Mouse (Mus musculus) neural tube, embryonic 10.5 days (tissue): Measurements from ENCODE around the gene Hdgfl2.

ENCODE experiments used
- DNase-seq: peaks from one replicate; pipeline ENCODE4 v3.0.0-alpha.2; 2017; ENCODE audit warnings: low spot score; ENCODE audit errors: extremely low spot score

Hdgfl2 gene

GRCm38 (mm10) chr17:56125276-56125630 lies 45.8 kb downstream of the Hdgfl2 start:
- DNase-seq = no peak

DNA sequence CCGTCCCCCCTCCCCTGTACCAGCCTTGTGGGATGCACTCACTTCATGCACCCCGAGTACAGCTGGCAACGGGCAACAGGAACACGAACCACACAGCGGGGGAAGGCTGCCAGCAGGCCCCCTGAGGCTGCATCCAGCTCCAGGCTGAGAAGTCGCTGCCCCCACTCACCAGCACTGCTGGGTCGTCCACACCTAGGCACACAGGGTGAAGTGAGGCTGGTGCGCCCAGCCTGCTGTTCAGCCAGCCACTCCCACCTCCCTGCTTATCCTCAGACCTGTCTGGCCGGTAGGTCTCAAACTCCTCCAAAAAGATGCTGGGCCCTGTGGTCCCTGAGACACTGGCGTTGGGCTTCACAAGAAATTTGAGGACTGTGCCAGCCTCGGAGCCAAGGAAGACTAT lies 46.7 kb downstream of the Hdgfl2 start:
- no peak for DNase-seq

- DNase-seq = no peak
These were observed 48.8 kb downstream of the Hdgfl2 start for GRCm38 (mm10) chr17:56128246-56128645.

- no peak for DNase-seq
These were observed 51.7 kb downstream of the Hdgfl2 start for GRCm38 (mm10) chr17:56131136-56131535.

DNA sequence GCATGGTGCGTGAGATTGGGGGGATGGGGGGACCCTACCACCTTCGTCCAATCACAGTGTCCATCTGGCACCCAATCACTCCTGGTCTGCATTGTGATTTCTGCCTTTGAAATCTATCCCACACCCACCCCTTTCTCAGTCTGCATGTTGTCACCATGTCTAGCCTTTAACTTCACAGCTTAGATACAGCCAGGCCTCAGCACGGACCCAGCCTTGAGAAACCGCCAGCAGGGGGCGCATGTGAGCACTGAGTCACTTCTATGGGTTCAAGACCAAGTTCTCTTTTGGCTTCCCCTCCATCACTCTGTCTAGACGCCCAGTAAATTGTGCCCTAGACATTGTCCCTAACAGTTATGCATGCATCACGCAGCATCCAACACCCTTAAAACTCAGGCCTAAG lies 52.4 kb downstream of the Hdgfl2 start:
- DNase-seq = peak; percentile 65

DNA sequence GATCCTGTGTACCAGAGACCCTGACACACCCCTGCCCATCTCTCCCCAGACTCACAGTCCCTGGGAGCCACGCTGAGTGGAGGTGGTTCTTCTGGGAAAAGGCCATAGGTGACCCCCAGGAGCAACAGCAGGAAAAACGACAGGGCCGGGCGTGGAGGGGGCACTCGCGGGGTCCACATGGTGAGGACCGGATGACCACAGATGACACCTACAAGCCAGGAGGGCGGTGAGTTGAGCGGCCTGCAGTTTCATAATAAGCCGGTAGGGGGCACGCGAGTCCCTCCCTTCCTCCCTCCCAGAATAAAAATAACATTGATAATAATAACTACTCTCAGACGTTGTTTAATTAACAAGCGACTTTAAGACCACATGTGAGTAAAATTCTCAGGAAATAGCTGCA lies 53.2 kb downstream of the Hdgfl2 start:
- DNase-seq = peak; percentile 64

DNA sequence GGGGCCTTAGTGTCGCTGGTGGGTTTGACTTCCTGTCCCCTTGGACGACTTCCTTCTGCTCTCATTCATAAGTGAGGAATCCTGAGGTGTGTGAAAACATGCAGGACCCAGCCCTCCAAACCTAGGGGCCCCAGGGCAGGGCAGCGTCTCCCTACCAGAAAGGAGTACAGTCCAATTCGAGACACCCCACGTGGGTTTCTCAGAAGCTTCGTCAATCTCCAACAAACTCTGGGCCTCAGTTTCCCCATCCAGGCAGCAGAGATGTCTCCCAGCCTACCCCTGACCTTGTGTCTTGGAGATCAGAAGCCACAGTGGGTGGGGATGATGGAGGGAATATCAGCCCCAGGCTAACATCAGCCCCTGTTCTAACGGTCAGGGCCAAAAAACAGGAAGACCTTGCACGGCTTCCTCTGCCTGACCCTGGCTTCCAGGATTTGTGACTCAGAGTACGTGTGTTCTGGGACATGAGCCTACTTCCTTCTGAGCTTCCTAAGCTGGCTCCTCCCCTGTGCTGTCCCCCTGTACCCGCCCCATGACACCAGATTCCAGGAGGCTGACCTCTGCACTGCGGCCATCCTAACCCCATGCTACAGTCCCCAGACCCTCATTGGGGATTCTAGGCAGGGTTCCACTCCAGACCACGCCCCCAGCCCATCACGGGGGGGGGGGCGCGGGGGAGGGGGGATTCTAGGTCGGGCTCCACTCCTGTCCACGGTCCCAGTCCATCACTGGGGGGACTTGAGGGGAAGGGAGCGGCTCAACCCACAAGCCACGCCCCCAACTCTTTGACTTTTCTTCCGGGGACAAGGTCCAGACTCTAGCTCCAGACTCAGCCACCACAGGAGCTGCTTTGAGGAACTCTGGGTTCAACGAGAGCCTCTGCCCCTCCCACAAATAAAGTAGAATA lies 54.3 kb downstream of the Hdgfl2 start:
- peak; percentile 45 for DNase-seq

- peak; percentile 63 for DNase-seq
These were observed 55.1 kb downstream of the Hdgfl2 start for GRCm38 (mm10) chr17:56134463-56134971.

GRCm38 (mm10) chr17:56136558-56136957 lies 57.1 kb downstream of the Hdgfl2 start:
- DNase-seq = no peak

- no peak for DNase-seq
These were observed 58.6 kb downstream of the Hdgfl2 start for GRCm38 (mm10) chr17:56137839-56138613.

DNA sequence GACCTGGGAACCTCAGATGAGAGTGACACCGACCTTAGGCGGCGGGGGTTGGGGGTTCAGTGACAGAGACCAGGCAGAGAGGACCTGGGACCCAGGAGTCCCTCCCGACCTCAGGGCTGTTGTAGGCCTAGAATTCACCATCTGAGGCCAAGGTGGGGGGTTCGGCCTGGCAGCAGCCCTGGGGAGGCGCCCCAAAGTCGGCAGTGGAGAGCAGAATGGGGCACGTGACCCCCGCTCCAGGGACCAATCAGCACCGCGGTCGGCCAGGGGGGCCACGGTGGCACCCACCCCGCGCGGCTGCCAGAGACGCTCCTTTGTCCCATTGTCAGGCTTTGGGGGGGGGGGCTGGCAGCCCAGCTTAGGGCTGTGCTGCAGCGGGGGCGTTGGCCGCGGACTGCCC lies 59.9 kb downstream of the Hdgfl2 start:
- no peak for DNase-seq

- peak; percentile 82 for DNase-seq
These were observed 60.6 kb downstream of the Hdgfl2 start, which contains the start of gene Sema6b for GRCm38 (mm10) chr17:56139858-56140595. TSS of gene Sema6b (minus strand) at chr17:56140343.

DNA sequence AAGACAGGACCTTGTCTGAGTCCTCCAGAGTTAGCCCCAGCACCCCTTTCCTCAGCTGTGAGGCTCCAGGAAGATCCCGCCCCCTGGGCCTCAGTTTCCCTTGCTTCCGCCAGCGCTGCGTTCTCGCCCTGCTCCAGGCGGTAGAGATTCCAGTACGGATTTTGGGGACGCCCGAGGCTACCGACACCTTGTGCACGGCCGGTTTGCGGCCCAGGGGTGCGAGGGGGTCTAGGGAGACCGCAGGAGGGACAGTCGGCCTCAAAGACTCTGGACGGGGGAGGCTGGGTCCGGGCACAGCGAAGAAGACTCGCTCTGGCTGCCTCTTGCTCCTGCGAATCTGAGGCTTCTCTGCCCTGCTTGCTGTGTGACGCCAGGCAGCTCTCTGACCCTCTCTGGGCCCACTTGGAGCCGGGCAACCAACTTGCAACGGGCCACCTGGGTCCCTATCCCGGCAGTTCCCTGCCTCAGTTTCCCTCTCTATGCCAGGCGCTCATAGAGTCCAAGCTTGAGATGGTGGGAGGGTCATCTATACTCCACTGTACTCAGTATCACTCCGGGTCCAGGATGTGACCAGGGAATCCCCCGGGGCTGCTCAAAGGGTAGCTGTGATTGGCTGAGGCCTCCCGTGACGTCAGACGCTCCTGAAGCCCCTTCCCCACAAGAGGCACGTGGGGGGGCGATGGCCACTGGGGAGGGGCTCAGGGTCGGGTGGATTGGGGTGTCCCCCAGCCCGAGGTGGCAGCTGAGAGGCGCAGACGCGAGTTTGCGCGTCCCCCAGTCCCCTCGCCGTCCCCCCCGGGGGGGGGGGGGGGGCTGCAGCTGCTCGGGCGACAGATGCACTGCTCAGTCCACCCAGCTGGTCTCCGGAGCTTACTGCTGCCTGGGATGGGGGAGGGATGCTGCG lies 62.5 kb downstream of the Hdgfl2 start:
- peak; percentile 74 for DNase-seq

GRCm38 (mm10) chr17:56144546-56144945 lies 65.1 kb downstream of the Hdgfl2 start:
- DNase-seq = no peak

- no peak for DNase-seq
These were observed 66.7 kb downstream of the Hdgfl2 start for GRCm38 (mm10) chr17:56146131-56146530.

DNA sequence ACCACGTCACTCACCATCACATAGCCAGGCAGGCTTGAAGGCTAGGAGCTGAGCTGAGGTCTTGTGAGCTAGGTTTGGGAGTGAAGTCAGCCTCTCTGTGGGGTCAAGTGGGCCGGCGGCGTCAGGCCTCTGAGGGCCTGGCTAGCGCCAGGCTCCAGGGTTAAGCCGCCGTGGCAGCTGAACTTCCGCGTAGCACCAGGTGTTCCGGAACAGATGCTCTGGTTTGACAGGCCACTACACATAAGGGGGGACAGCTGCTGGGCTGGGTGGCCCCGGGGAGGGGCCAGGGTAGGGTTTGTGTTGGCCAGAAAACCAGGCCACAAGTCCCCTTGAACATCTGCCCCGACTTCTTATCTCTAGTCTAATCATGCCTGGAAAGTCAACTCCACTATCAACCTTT lies 68.0 kb downstream of the Hdgfl2 start:
- no peak for DNase-seq

- no peak for DNase-seq
These were observed 68.8 kb downstream of the Hdgfl2 start for GRCm38 (mm10) chr17:56148280-56148679.

- DNase-seq = no peak
These were observed 69.6 kb downstream of the Hdgfl2 start for GRCm38 (mm10) chr17:56148790-56149618.

GRCm38 (mm10) chr17:56149897-56150296 lies 70.5 kb downstream of the Hdgfl2 start:
- DNase-seq = no peak
